Mouse (Mus musculus): ENCODE measurements around the gene Lpp. TPM values are rescaled to one million over a fixed set of nuclear protein-coding genes. Genes with fewer than 3 reads are reported as not detected.

The Lpp gene
- polyA plus RNA-seq, 1 experiment from 2014 or later = 10.7 TPM

GRCm38 (mm10) chr16:24859509-24860140 lies 466.3 kb downstream of the Lpp start:
- Histone ChIP-seq H3K4me1 (no peaks in the 10 kb centered on the region), H3K4me3 (no peak overlapping the region), H3K27me3 (no peaks in the 10 kb centered on the region), H3K27ac (replicated peaks) (no peak overlapping the region), H3K4me2 (replicated peaks) (no peak overlapping the region), H3K36me3 (no peaks in the 10 kb centered on the region), H3K9me3 (no peaks in the 10 kb centered on the region), H3K9ac (replicated peaks) (no peak overlapping the region)
- ATAC-seq (replicated peaks) = no peak
- WGBS = 89% methylated on average over 9 of the region's 9 CpGs

- H3K9me3 ChIP-seq = no peaks in the 10 kb centered on the region
- WGBS = 87% methylated on average over 7 of the region's 7 CpGs
Observed at GRCm38 (mm10) chr16:24860445-24860844, 467.1 kb downstream of the Lpp start.

GRCm38 (mm10) chr16:24861374-24861773 lies 468.1 kb downstream of the Lpp start:
- Histone ChIP-seq H3K27ac (replicated peaks) (no peak overlapping the region), H3K4me1 (no peaks in the 10 kb centered on the region), H3K27me3 (no peaks in the 10 kb centered on the region), H3K36me3 (no peaks in the 10 kb centered on the region), H3K9ac (replicated peaks) (no peak overlapping the region), H3K4me3 (no peak overlapping the region), H3K4me2 (replicated peaks) (no peak overlapping the region), H3K9me3 (no peaks in the 10 kb centered on the region)
- 88% methylated on average over 5 of the region's 5 CpGs for WGBS
- ATAC-seq (replicated peaks) = no peak

More at GRCm38 (mm10) chr16:24860445-24860844, 467.1 kb downstream of the Lpp start:
- H3K9ac ChIP-seq (replicated peaks) = no peak overlapping the region
- no peaks in the 10 kb centered on the region for H3K4me1 ChIP-seq
- ATAC-seq (replicated peaks) = no peak
- H3K4me3 ChIP-seq = no peak overlapping the region
- H3K4me2 ChIP-seq (replicated peaks) = no peak overlapping the region
- no peaks in the 10 kb centered on the region for H3K27me3 ChIP-seq
- H3K27ac ChIP-seq (replicated peaks) = no peak overlapping the region
- H3K36me3 ChIP-seq = no peaks in the 10 kb centered on the region

GRCm38 (mm10) chr16:24874235-24874634 lies 480.9 kb downstream of the Lpp start:
- WGBS = 61% methylated on average over 4 of the region's 4 CpGs
- H3K27me3 ChIP-seq = no peaks in the 10 kb centered on the region
- H3K9ac ChIP-seq (replicated peaks) = no peak overlapping the region
- H3K36me3 ChIP-seq = 0 out of 2 replicates have a peak, but pooled peaks cover 4% of the 10 kb centered on the region
- H3K4me3 ChIP-seq = no peak overlapping the region
- no peak overlapping the region for H3K27ac ChIP-seq (replicated peaks)
- no peak overlapping the region for H3K4me2 ChIP-seq (replicated peaks)
- H3K4me1 ChIP-seq = no peaks in the 10 kb centered on the region
- ATAC-seq (replicated peaks) = no peak
- peaks cover 4% of the 10 kb centered on the region; the same call in 1 of the 2 replicates for H3K9me3 ChIP-seq

GRCm38 (mm10) chr16:24875661-24876060 lies 482.4 kb downstream of the Lpp start:
- Histone ChIP-seq H3K4me3 (no peak overlapping the region), H3K4me1 (0 out of 2 replicates have a peak, but pooled peaks cover 3% of the 10 kb centered on the region), H3K27ac (replicated peaks) (no peak overlapping the region), H3K4me2 (replicated peaks) (no peak overlapping the region), H3K9me3 (peaks cover 4% of the 10 kb centered on the region; the same call in 1 of the 2 replicates), H3K9ac (replicated peaks) (no peak overlapping the region), H3K36me3 (0 out of 2 replicates have a peak, but pooled peaks cover 4% of the 10 kb centered on the region), H3K27me3 (no peaks in the 10 kb centered on the region)
- no peak for ATAC-seq (replicated peaks)
- 38% methylated on average over 1 of the region's 1 CpGs for WGBS

- Histone ChIP-seq H3K36me3 (no peaks in the 10 kb centered on the region), H3K4me2 (replicated peaks) (no peak overlapping the region), H3K4me3 (no peak overlapping the region), H3K27ac (replicated peaks) (no peak overlapping the region), H3K27me3 (no peaks in the 10 kb centered on the region), H3K9me3 (no peaks in the 10 kb centered on the region), H3K9ac (replicated peaks) (no peak overlapping the region), H3K4me1 (0 out of 2 replicates have a peak, but pooled peaks cover 6% of the 10 kb centered on the region)
- 87% methylated on average over 4 of the region's 4 CpGs for WGBS
- no peak for ATAC-seq (replicated peaks)
Observed at GRCm38 (mm10) chr16:24878977-24879376, 485.7 kb downstream of the Lpp start.

- Histone ChIP-seq H3K4me3 (no peak overlapping the region), H3K4me2 (replicated peaks) (no peak overlapping the region), H3K27ac (replicated peaks) (no peak overlapping the region), H3K9me3 (no peaks in the 10 kb centered on the region), H3K9ac (replicated peaks) (no peak overlapping the region), H3K4me1 (0 out of 2 replicates have a peak, but pooled peaks cover 6% of the 10 kb centered on the region), H3K27me3 (no peaks in the 10 kb centered on the region), H3K36me3 (no peaks in the 10 kb centered on the region)
- WGBS = 44% methylated on average over 8 of the region's 8 CpGs
- ATAC-seq (replicated peaks) = peak; percentile 43; the same call in 1 of the 2 replicates
Observed at GRCm38 (mm10) chr16:24880698-24881097, 487.4 kb downstream of the Lpp start.

- Histone ChIP-seq H3K27me3 (no peaks in the 10 kb centered on the region), H3K27ac (replicated peaks) (no peak overlapping the region), H3K9me3 (no peaks in the 10 kb centered on the region), H3K36me3 (no peaks in the 10 kb centered on the region), H3K9ac (replicated peaks) (no peak overlapping the region), H3K4me3 (no peak overlapping the region), H3K4me2 (replicated peaks) (no peak overlapping the region), H3K4me1 (0 out of 2 replicates have a peak, but pooled peaks cover 9% of the 10 kb centered on the region)
- WGBS = 70% methylated on average over 3 of the region's 3 CpGs
- no peak for ATAC-seq (replicated peaks)
Observed at GRCm38 (mm10) chr16:24881981-24882775, 488.9 kb downstream of the Lpp start.

GRCm38 (mm10) chr16:24884017-24884416 lies 490.7 kb downstream of the Lpp start:
- no peak for ATAC-seq (replicated peaks)
- Histone ChIP-seq H3K9ac (replicated peaks) (no peak overlapping the region), H3K4me1 (0 out of 2 replicates have a peak, but pooled peaks cover 9% of the 10 kb centered on the region), H3K27ac (replicated peaks) (no peak overlapping the region), H3K27me3 (no peaks in the 10 kb centered on the region), H3K36me3 (no peaks in the 10 kb centered on the region), H3K4me3 (no peak overlapping the region), H3K9me3 (no peaks in the 10 kb centered on the region), H3K4me2 (replicated peaks) (no peak overlapping the region)

- Histone ChIP-seq H3K9ac (replicated peaks) (no peak overlapping the region), H3K27ac (replicated peaks) (no peak overlapping the region), H3K4me1 (0 out of 2 replicates have a peak, but pooled peaks cover 3% of the 10 kb centered on the region), H3K27me3 (no peaks in the 10 kb centered on the region), H3K9me3 (no peaks in the 10 kb centered on the region), H3K4me3 (no peak overlapping the region), H3K4me2 (replicated peaks) (no peak overlapping the region), H3K36me3 (no peaks in the 10 kb centered on the region)
- no peak for ATAC-seq (replicated peaks)
- 75% methylated on average over 3 of the region's 3 CpGs for WGBS
Observed at GRCm38 (mm10) chr16:24886346-24886745, 493.0 kb downstream of the Lpp start.

- Histone ChIP-seq H3K36me3 (no peaks in the 10 kb centered on the region), H3K9ac (replicated peaks) (no peak overlapping the region), H3K27me3 (no peaks in the 10 kb centered on the region), H3K4me2 (replicated peaks) (no peak overlapping the region), H3K4me3 (no peak overlapping the region), H3K9me3 (no peaks in the 10 kb centered on the region), H3K4me1 (0 out of 2 replicates have a peak, but pooled peaks cover 3% of the 10 kb centered on the region), H3K27ac (replicated peaks) (no peak overlapping the region)
- ATAC-seq (replicated peaks) = no peak
- 70% methylated on average over 7 of the region's 7 CpGs for WGBS
Observed at GRCm38 (mm10) chr16:24886943-24887342, 493.6 kb downstream of the Lpp start.

- Histone ChIP-seq H3K27me3 (no peaks in the 10 kb centered on the region), H3K9me3 (no peaks in the 10 kb centered on the region), H3K4me2 (replicated peaks) (no peak overlapping the region), H3K36me3 (no peaks in the 10 kb centered on the region), H3K4me1 (0 out of 2 replicates have a peak, but pooled peaks cover under 1% of the 10 kb centered on the region), H3K9ac (replicated peaks) (no peak overlapping the region), H3K4me3 (no peak overlapping the region), H3K27ac (replicated peaks) (no peak overlapping the region)
- ATAC-seq (replicated peaks) = no peak
- 43% methylated on average over 6 of the region's 6 CpGs for WGBS
Observed at GRCm38 (mm10) chr16:24891453-24891852, 498.1 kb downstream of the Lpp start.
